Mouse (Mus musculus) left cerebral cortex, adult 2 months (tissue): ENCODE results near the gene Esp8. TPM values are rescaled to one million over a fixed set of nuclear protein-coding genes. Genes with fewer than 3 reads are reported as not detected.
"Not testable (repeated sequence)": the region's sequence is repeated elsewhere in the genome, so short reads cannot be mapped to it uniquely, and the experiment has no call there.

Source experiments
- DNase-seq, 2 experiments: peaks; one replicate each; pipeline ENCODE4 v3.0.0; 2021 to 2022; ENCODE audit warnings: low spot score in 2 of 2, mixed read lengths in 1 of 2; ENCODE audit errors: extremely low spot score in 1 of 2
- H3K27ac ChIP-seq: fragments of 200-600 bp; 2 replicates; pipeline ENCODE4 v1.8.1; 2022
- H3K4me3 ChIP-seq: fragments of 200-600 bp; 2 replicates; pipeline ENCODE4 v1.8.1; 2022
- CTCF ChIP-seq: fragments of 200-600 bp; IDR thresholded peaks from 2 replicates; pipeline ENCODE4 v1.8.1; 2022; ENCODE audit warnings: antibody characterized with exemption, mild to moderate bottlenecking, moderate library complexity
- intact Hi-C: fragments of 180-260 bp; cut with DNase I; formaldehyde crosslinking; loops from one replicate; pipeline ENCODE4 v1.15.1; 2025
- long read RNA-seq, 2 experiments: library from polyadenylated mRNA; stranded (forward); transcript quantifications; one replicate each; pipeline ENCODE4 v2.0.0; 2021; ENCODE audit warnings: borderline mapping rate in 2 of 2
- total RNA-seq, 2 experiments: library from RNA; stranded (reverse); gene quantifications; 2 replicates each; pipeline ENCODE4 v1.2.3; 2021

Esp8 gene
- not detected for total RNA-seq
- long read RNA-seq, experiment 1: 0 reads
- long read RNA-seq, experiment 2: 0 reads

DNA sequence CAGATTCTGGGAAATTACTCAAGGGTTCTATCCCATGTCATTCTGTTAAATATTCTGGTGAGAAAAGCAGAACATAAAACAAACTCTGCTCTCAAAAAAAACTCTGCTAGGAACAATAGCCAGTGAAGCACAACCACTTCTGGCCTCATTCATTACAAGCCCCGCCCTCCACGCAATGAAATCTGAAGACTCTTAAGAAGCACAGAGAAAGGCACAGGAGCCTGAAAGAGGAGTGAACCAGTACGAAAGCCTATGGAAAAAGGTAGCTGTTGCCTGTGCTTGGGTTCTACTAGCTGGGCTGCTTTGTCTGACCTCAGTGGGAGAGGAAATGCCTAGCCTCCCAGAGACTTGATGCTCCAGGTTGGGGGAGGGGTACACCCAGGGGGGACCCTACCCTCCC lies at the start of gene Esp8:
Gene Esp8 (plus strand): TSS at position 205 of the 400 bp plus-strand sequence.
- intact Hi-C loops: no loop called here
- TF ChIP-seq CTCF: no peak
- H3K27ac ChIP-seq: no peak within 1 kb of the TSS
- H3K4me3 ChIP-seq: no peak within 1 kb of the TSS
- DNase-seq: no peak

DNA sequence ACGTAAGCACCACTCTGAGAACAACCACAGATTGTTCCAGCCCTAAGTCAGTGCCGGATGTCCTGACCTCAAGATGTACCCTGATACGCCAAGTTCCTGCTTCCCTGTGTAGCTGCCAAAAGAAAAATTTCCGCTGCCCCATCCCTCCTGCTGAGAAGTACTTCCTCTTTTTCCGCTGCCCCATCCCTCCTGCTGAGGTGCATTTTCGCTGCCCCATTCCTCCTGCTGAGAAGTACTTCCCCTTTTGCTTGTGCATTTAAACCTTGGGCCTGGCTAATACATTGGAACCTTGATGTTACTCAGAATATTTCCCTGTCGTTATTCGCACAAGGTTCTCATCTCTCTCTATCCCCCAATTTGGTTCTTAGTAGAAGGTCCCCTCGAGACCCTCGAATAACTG lies 36.3 kb upstream of the Esp8 start:
- H3K27ac ChIP-seq, intact Hi-C loops, DNase-seq, H3K4me3 ChIP-seq: not testable (repeated sequence)

- H3K4me3 ChIP-seq, H3K27ac ChIP-seq, intact Hi-C loops, DNase-seq: not testable (repeated sequence)
Measured at GRCm38 (mm10) chr17:40495468-40496185, 24.2 kb upstream of the Esp8 start.

DNA sequence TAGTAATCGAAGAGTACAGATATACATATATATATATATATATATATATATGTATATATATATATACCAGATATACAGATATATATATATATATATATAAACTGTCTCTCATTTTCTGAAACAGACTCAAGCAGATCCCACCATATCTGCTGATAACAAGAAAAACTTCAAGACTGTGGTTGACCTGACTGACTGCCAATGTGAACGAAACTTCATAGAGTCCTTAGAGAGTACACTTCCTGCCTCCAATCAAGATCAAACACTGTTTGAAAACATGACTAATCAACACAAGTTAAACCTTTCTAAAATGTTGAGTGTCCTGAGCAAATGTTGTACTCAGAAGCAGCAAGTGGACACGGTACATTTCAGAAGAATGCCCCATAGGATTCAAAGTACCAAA lies 10.0 kb downstream of the Esp8 start:
- intact Hi-C loops: no loop called here
- TF ChIP-seq CTCF: no peak
- no peak for DNase-seq
- Histone ChIP-seq H3K27ac (no peak overlapping the region), H3K4me3 (no peak overlapping the region)

DNA sequence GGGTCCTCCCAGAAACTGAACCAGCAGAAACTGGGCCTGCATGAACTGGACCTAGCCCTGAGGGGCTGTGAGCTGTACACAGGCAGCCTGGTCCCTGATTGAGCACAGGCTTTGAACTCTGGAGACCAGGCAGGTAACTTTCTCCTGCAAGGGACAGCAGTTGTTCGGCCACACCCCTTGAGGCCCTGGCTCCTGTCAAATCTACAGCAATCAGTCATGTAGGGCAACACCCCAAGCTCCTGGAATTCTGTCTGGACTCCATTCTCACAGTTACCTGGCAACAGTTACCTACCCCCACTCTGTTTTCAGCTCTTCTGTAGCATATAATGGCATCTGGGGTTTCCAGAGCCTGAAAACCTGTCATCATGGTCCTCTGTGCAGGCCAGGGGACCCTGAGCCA lies 11.3 kb downstream of the Esp8 start:
- no peak overlapping the region for H3K27ac ChIP-seq
- intact Hi-C loops: no loop called here
- H3K4me3 ChIP-seq: no peak overlapping the region
- no peak for TF ChIP-seq CTCF
- no peak for DNase-seq

DNA sequence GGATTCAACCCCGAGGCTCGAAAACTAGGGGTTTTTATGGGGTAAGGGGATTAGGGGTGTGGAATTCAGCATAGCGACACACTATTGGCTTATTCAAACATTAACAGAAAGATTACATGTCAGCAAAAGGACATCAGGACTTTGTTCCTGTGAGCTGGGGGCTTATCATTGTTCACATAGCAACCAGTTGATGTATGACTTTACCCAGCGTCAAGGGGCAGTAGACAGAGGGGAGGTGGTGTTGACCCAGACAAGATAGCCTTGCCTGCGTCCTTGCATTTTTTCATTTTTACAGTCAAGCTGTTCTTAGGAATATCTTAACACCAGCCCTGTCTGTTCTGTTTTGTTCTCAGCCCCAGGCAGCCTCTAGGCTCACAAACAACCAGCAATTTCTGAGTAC lies 27.2 kb downstream of the Esp8 start:
- DNase-seq, H3K27ac ChIP-seq, H3K4me3 ChIP-seq, intact Hi-C loops: not testable (repeated sequence)

DNA sequence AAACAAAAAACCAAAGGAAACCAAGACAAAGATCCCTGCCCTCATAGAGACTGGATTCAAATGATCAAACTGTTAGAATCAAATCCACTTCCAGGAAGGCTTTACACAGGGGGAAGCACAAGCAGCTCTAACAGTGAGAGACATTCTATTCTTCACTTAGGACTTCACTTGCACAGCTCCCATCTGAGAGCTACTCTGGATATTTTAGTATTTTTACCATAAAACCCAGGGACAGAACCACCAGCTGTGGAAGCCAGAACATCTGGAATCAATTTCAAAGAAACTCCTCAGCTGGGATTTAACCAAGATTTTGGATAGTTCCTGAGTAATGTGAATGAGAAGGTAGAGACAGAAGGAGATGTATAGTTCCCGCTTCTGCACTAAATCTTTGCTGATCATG lies 33.6 kb downstream of the Esp8 start:
- H3K27ac ChIP-seq: no peak overlapping the region
- H3K4me3 ChIP-seq: no peak overlapping the region
- TF ChIP-seq CTCF: no peak
- DNase-seq: no peak
- intact Hi-C loops: no loop called here

- intact Hi-C loops: no loop called here
- TF ChIP-seq CTCF: no peak
- no peak within 1 kb of the TSS for H3K4me3 ChIP-seq
- no peak for DNase-seq
- no peak within 1 kb of the TSS for H3K27ac ChIP-seq
Measured at GRCm38 (mm10) chr17:40561207-40561606, 41.4 kb downstream of the Esp8 start, which contains the start of gene Esp6. Gene Esp6 (plus strand): TSS chr17:40561507.

Other genes with a start within 250 kb of the Esp8 start
- gene Crisp1, start 200.8 kb upstream of the Esp8 start, total RNA-seq: not detected
- not detected for gene Esp6, start 41.5 kb downstream of the Esp8 start, total RNA-seq
- not detected for gene Esp4, start 78.6 kb downstream of the Esp8 start, total RNA-seq
- not detected for gene Esp3, start 112.1 kb downstream of the Esp8 start, total RNA-seq
- not detected for gene Esp1, start 207.1 kb downstream of the Esp8 start, total RNA-seq